Mouse (Mus musculus) frontal cortex, postnatal 36 days (tissue): ENCODE measurements at regions not wholly inside any gene's neighbourhood (a gene's known extent, or its start where the extent isn't known, plus 50 kb on each side); places are given as distances from the start of the nearest gene placed in this dataset.
A peak's percentile ranks its signal among the peaks of the same experiment; 100 is the strongest.

Source experiments
- DNase-seq, 2 experiments: peaks; one replicate each; pipeline ENCODE4 v3.0.0; 2022; ENCODE audit warnings: low spot score in 2 of 2

DNA sequence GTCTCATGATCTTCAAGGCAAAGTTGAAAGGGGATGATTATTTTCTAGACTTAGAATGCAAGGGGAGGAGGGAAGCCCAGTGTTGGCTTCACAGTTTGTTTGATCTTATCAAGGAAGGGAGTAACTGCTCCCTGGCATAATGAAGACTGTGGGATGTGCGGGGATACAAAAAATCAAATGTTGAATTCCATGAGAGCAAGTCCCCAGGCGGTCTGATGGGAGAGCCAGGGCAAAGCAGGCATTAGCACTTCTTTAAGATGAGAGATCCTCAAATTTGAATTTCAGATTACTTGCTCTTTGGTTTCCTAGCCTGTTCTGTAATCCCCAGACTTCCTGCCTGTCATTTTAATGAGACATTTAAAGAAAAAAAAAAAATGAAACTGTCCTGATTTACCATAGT, 525.6 kb upstream of the Man1a start:
- no peak for DNase-seq

GRCm38 (mm10) chr10:54595072-54595471, 518.7 kb upstream of the Man1a start:
- DNase-seq: no peak

- DNase-seq: peak in 1 of 2 experiments; percentile 17
Observed at GRCm38 (mm10) chr10:54558636-54559035, 482.2 kb upstream of the Man1a start.

- peak; percentile 15 to 33 for DNase-seq
Observed at GRCm38 (mm10) chr10:54551734-54552397, 475.5 kb upstream of the Man1a start.

- no peak for DNase-seq
Observed at GRCm38 (mm10) chr10:54550665-54551064, 474.3 kb upstream of the Man1a start.

- no peak for DNase-seq
Observed at GRCm38 (mm10) chr10:54548977-54549376, 472.6 kb upstream of the Man1a start.

GRCm38 (mm10) chr10:54548526-54548925, 472.1 kb upstream of the Man1a start:
- no peak for DNase-seq

DNA sequence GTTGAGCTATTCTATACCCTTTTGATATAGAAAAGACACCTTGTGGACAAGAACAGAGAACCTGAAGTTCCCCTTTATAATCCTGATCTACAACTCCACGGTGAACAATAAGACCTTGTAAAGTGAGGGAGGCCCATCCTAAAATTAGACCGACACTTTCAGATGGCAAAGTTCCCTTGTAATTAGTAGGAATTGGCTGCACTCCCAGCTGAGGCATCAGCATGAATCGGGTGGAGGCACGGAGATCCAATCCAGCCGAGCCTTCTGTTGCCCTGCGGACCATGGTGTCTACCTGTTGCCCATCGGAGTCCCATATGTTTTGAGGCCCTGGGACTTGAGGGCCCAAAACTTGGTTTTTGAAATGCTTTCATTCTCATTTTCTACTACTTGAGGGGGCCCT, 456.2 kb upstream of the Man1a start:
- DNase-seq: no peak

GRCm38 (mm10) chr10:54510776-54511175, 434.4 kb upstream of the Man1a start:
- no peak for DNase-seq

GRCm38 (mm10) chr10:54509766-54510165, 433.4 kb upstream of the Man1a start:
- DNase-seq: no peak
